Mouse (Mus musculus) MEL (cell line): Measurements from ENCODE around the gene Arhgap24. TPM values are rescaled to one million over a fixed set of nuclear protein-coding genes. Genes with fewer than 3 reads are reported as not detected.

Source experiments
- DNase-seq: peaks from one replicate; pipeline ENCODE4 v3.0.0; 2011; ENCODE audit warnings: low read depth, low spot score
- H3K27ac ChIP-seq: 2 replicates; pipeline ENCODE4 v1.5.1; 2012; ENCODE audit warnings: low read depth, mild to moderate bottlenecking, control low read depth, low read length, moderate library complexity; ENCODE audit not compliant: control insufficient read depth
- H3K27me3 ChIP-seq, 2 experiments: fragments of 150-350 bp in 1 of 2; sonication (generic) in 1 of 2; 2 replicates each; pipeline ENCODE4 v1.6.1; 2012; ENCODE audit warnings: low read length in 2 of 2, mild to moderate bottlenecking in 2 of 2, improper control_type of control experiment in 1 of 2, moderate library complexity in 1 of 2; ENCODE audit not compliant: insufficient read depth in 2 of 2, control insufficient read depth in 1 of 2
- H3K36me3 ChIP-seq, 2 experiments: 2 replicates each; pipeline ENCODE4 v1.6.1; 2012 to 2014; ENCODE audit warnings: low read length in 2 of 2, improper control_type of control experiment in 1 of 2, inconsistent platforms in 1 of 2, mild to moderate bottlenecking in 1 of 2; ENCODE audit not compliant: insufficient read depth in 2 of 2, control insufficient read depth in 1 of 2
- H3K4me1 ChIP-seq, 2 experiments: fragments of 150-350 bp in 1 of 2; sonication (generic) in 1 of 2; 2 replicates each; pipeline ENCODE4 v1.6.1; 2012; ENCODE audit warnings: low read length in 2 of 2, improper control_type of control experiment in 1 of 2, mild to moderate bottlenecking in 1 of 2; ENCODE audit not compliant: insufficient read depth in 2 of 2, control insufficient read depth in 1 of 2
- H3K4me3 ChIP-seq, 2 experiments: fragments of 150-350 bp in 1 of 2; sonication (generic) in 1 of 2; 2 replicates each; pipeline ENCODE4 v1.5.1; 2012; ENCODE audit warnings: low read depth in 2 of 2, low read length in 2 of 2, mild to moderate bottlenecking in 2 of 2, moderate library complexity in 2 of 2, control low read depth in 1 of 2, improper control_type of control experiment in 1 of 2; ENCODE audit not compliant: control insufficient read depth in 1 of 2, insufficient read depth in 1 of 2
- H3K79me2 ChIP-seq: 2 replicates; pipeline ENCODE4 v1.6.1; 2012; ENCODE audit warnings: mild to moderate bottlenecking, low read length, moderate library complexity; ENCODE audit not compliant: control insufficient read depth, poor library complexity, insufficient read depth
- H3K9ac ChIP-seq: 2 replicates; pipeline ENCODE4 v1.6.1; 2012; ENCODE audit warnings: low read depth, mild to moderate bottlenecking, control low read depth, low read length, moderate library complexity; ENCODE audit not compliant: control insufficient read depth, poor library complexity, severe bottlenecking
- H3K9me3 ChIP-seq: fragments of 150-350 bp; sonication (generic); replicated peaks from 2 replicates; pipeline ENCODE4 v1.6.1; 2012; ENCODE audit warnings: mild to moderate bottlenecking, low read length, improper control_type of control experiment, moderate library complexity; ENCODE audit not compliant: insufficient read depth
- BHLHE40 ChIP-seq: IDR thresholded peaks from 2 replicates; pipeline ENCODE4 v1.6.1; 2012; ENCODE audit warnings: low read depth, mild to moderate bottlenecking, inconsistent platforms, low read length, improper control_type of control experiment, borderline replicate concordance
- CHD2 ChIP-seq: IDR thresholded peaks from 2 replicates; pipeline ENCODE4 v1.6.1; 2011; ENCODE audit warnings: low read length, improper control_type of control experiment
- CTCF ChIP-seq, 3 experiments: IDR thresholded peaks in 2 of 3; conservative IDR thresholded peaks in 1 of 3; 2 replicates each; pipeline ENCODE4 v1.5.1; 2011 to 2012; ENCODE audit warnings: low read length in 3 of 3, low read depth in 2 of 3, mild to moderate bottlenecking in 2 of 3, improper control_type of control experiment in 1 of 3, inconsistent platforms in 1 of 3, mixed read lengths in 1 of 3, moderate library complexity in 1 of 3; ENCODE audit not compliant: control insufficient read depth in 1 of 3, insufficient read depth in 1 of 3, poor library complexity in 1 of 3, severe bottlenecking in 1 of 3
- ELF1 ChIP-seq: IDR thresholded peaks from 2 replicates; pipeline ENCODE4 v1.6.1; 2014; ENCODE audit warnings: low read depth, mild to moderate bottlenecking, inconsistent platforms, low read length, improper control_type of control experiment, moderate library complexity
- EP300 ChIP-seq, 2 experiments: IDR thresholded peaks; 2 replicates each; pipeline ENCODE4 v1.6.1; 2011; ENCODE audit warnings: improper control_type of control experiment in 2 of 2, low read length in 2 of 2, low read depth in 1 of 2, mild to moderate bottlenecking in 1 of 2
- ETS1 ChIP-seq: IDR thresholded peaks from 2 replicates; pipeline ENCODE4 v1.6.1; 2012; ENCODE audit warnings: low read depth, mild to moderate bottlenecking, inconsistent platforms, low read length, improper control_type of control experiment, moderate library complexity
- GABPA ChIP-seq: IDR thresholded peaks from 2 replicates; pipeline ENCODE4 v1.6.1; 2012; ENCODE audit warnings: low read depth, mild to moderate bottlenecking, inconsistent platforms, low read length, improper control_type of control experiment, moderate library complexity
- GATA1 ChIP-seq: IDR thresholded peaks from 2 replicates; pipeline ENCODE4 v1.6.1; 2011; ENCODE audit warnings: low read depth, low read length, improper control_type of control experiment
- HCFC1 ChIP-seq: IDR thresholded peaks from 2 replicates; pipeline ENCODE4 v1.6.1; 2012; ENCODE audit warnings: low read depth, mild to moderate bottlenecking, inconsistent platforms, low read length, improper control_type of control experiment, moderate library complexity
- JUND ChIP-seq: IDR thresholded peaks from 2 replicates; pipeline ENCODE4 v1.6.1; 2011; ENCODE audit warnings: low read depth, mild to moderate bottlenecking, improper control_type of control experiment, low read length
- MAX ChIP-seq: IDR thresholded peaks from 2 replicates; pipeline ENCODE4 v1.6.1; 2011; ENCODE audit warnings: low read length, improper control_type of control experiment
- MXI1 ChIP-seq: IDR thresholded peaks from 2 replicates; pipeline ENCODE4 v1.6.1; 2011; ENCODE audit warnings: mild to moderate bottlenecking, low read depth, low read length, improper control_type of control experiment
- MYB ChIP-seq: IDR thresholded peaks from 2 replicates; pipeline ENCODE4 v1.6.1; 2011; ENCODE audit warnings: mild to moderate bottlenecking, low read depth, low read length, improper control_type of control experiment
- NRF1 ChIP-seq: IDR thresholded peaks from 2 replicates; pipeline ENCODE4 v1.6.1; 2014; ENCODE audit warnings: low read depth, mild to moderate bottlenecking, inconsistent platforms, low read length, improper control_type of control experiment, moderate library complexity; ENCODE audit not compliant: poor library complexity, insufficient read depth, severe bottlenecking
- POLR2AphosphoS5 ChIP-seq: IDR thresholded peaks from 2 replicates; pipeline ENCODE4 v1.6.1; 2012; ENCODE audit warnings: low read depth, borderline replicate concordance, mild to moderate bottlenecking, inconsistent platforms, low read length, moderate library complexity, mixed read lengths
- RAD21 ChIP-seq: IDR thresholded peaks from 2 replicates; pipeline ENCODE4 v1.6.1; 2011; ENCODE audit warnings: mild to moderate bottlenecking, low read depth, low read length, improper control_type of control experiment
- RCOR1 ChIP-seq: IDR thresholded peaks from 2 replicates; pipeline ENCODE4 v1.6.1; 2012; ENCODE audit warnings: low read depth, mild to moderate bottlenecking, inconsistent platforms, low read length, improper control_type of control experiment
- SIN3A ChIP-seq: IDR thresholded peaks from 2 replicates; pipeline ENCODE4 v1.6.1; 2012; ENCODE audit warnings: low read length, improper control_type of control experiment, inconsistent platforms
- SMC3 ChIP-seq: IDR thresholded peaks from 2 replicates; pipeline ENCODE4 v1.6.1; 2011; ENCODE audit warnings: low read depth, low read length, improper control_type of control experiment
- TCF12 ChIP-seq: IDR thresholded peaks from 2 replicates; pipeline ENCODE4 v1.6.1; 2014; ENCODE audit warnings: low read depth, mild to moderate bottlenecking, inconsistent platforms, low read length, improper control_type of control experiment, moderate library complexity
- UBTF ChIP-seq: IDR thresholded peaks from 2 replicates; pipeline ENCODE4 v1.6.1; 2012; ENCODE audit warnings: low read depth, mild to moderate bottlenecking, inconsistent platforms, low read length, improper control_type of control experiment, moderate library complexity, borderline replicate concordance; ENCODE audit not compliant: insufficient read depth
- ZC3H11A ChIP-seq: IDR thresholded peaks from 2 replicates; pipeline ENCODE4 v1.6.1; 2012; ENCODE audit warnings: low read depth, mild to moderate bottlenecking, inconsistent platforms, low read length, improper control_type of control experiment
- ZKSCAN1 ChIP-seq: IDR thresholded peaks from 2 replicates; pipeline ENCODE4 v1.6.1; 2012; ENCODE audit warnings: low read depth, mild to moderate bottlenecking, inconsistent platforms, low read length, improper control_type of control experiment, moderate library complexity
- ZMIZ1 ChIP-seq: IDR thresholded peaks from 2 replicates; pipeline ENCODE4 v1.6.1; 2012; ENCODE audit warnings: low read depth, mild to moderate bottlenecking, inconsistent platforms, low read length, improper control_type of control experiment, moderate library complexity
- ZNF384 ChIP-seq: IDR thresholded peaks from 2 replicates; pipeline ENCODE4 v1.6.1; 2012; ENCODE audit warnings: low read depth, mild to moderate bottlenecking, inconsistent platforms, low read length, improper control_type of control experiment
- polyA plus RNA-seq, 2 experiments: library from polyadenylated mRNA; stranded (reverse) in 1 of 2; unstranded in 1 of 2; fragments of >175 nt in 1 of 2; fragments of >200 nt in 1 of 2; gene quantifications; 2 replicates each; pipeline versions ENCODE4 v1.2.1 to v1.2.4; 2012; ENCODE audit warnings: low replicate concordance in 2 of 2, low read depth in 1 of 2; ENCODE audit not compliant: insufficient read length in 2 of 2, insufficient read depth in 1 of 2, missing spikeins in 1 of 2
- total RNA-seq: library from RNA; depleted of rRNA; stranded (reverse); fragments of 300-350 nt; gene quantifications from 2 replicates; pipeline ENCODE4 v1.2.3, GENCODE M21; 2012

Arhgap24 gene
- total and polyA plus RNA-seq, 3 experiments = not detected

DNA sequence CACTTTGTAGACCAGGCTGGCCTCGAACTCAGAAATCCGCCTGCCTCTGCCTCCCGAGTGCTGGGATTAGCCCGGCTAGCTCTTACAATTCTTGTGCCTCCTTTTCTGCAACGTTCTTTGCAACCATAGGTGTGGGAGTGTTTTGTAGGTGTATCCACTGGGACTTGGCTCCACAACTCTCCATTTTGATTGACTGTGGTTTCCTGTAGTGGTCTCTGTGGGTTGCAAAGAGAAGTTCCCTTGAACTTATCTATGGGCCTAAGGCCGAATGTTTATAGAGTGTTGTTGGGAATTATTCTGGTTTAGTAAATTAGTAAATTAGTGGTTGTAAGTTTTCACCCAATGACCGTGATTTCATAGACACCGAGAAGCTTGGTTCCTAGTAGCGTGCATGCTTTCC is 33.8 kb upstream of the Arhgap24 start:
- no peaks in the 10 kb centered on the region for H3K36me3 ChIP-seq
- no peaks in the 10 kb centered on the region for H3K79me2 ChIP-seq
- no peaks in the 10 kb centered on the region for H3K9me3 ChIP-seq
- DNase-seq = no peak
- no peak overlapping the region for H3K4me3 ChIP-seq
- H3K4me1 ChIP-seq = no peaks in the 10 kb centered on the region
- TF ChIP-seq MXI1 = no peak
- no peak for TF ChIP-seq HCFC1
- no peak overlapping the region for H3K9ac ChIP-seq
- no peak overlapping the region for H3K27ac ChIP-seq
- no peaks in the 10 kb centered on the region for H3K27me3 ChIP-seq

GRCm38 (mm10) chr5:102450897-102451296 is 30.3 kb upstream of the Arhgap24 start:
- H3K9ac ChIP-seq = no peak overlapping the region

GRCm38 (mm10) chr5:102452079-102452797 is 29.0 kb upstream of the Arhgap24 start:
- Histone ChIP-seq H3K9ac (no peak overlapping the region), H3K79me2 (no peaks in the 10 kb centered on the region), H3K4me1 (no peaks in the 10 kb centered on the region), H3K27me3 (no peaks in the 10 kb centered on the region), H3K36me3 (no peaks in the 10 kb centered on the region), H3K27ac (no peak overlapping the region), H3K9me3 (no peaks in the 10 kb centered on the region), H3K4me3 (no peak overlapping the region)
- TF ChIP-seq MAX (no peak), CHD2 (no peak), RCOR1 (no peak), MYB (no peak), SMC3 (no peak), TCF12 (no peak), POLR2AphosphoS5 (no peak), RAD21 (no peak), UBTF (no peak), GABPA (no peak), BHLHE40 (no peak), JUND (no peak), ZC3H11A (no peak), SIN3A (no peak), ZMIZ1 (no peak), ZKSCAN1 (no peak), ZNF384 (no peak), EP300 (IDR thresholded peaks at IDR 0.05; ENCODE audit: low read depth in 1 of 2, low read length in 2 of 2) (no peak), GATA1 (no peak)
- no peak for DNase-seq

More at GRCm38 (mm10) chr5:102450897-102451296, 30.3 kb upstream of the Arhgap24 start:
- Histone ChIP-seq H3K27me3 (no peaks in the 10 kb centered on the region), H3K4me3 (no peak overlapping the region), H3K79me2 (no peaks in the 10 kb centered on the region), H3K36me3 (no peaks in the 10 kb centered on the region), H3K4me1 (no peaks in the 10 kb centered on the region), H3K27ac (no peak overlapping the region), H3K9me3 (no peaks in the 10 kb centered on the region)
- no peak for TF ChIP-seq GABPA
- TF ChIP-seq ZNF384 = no peak
- TF ChIP-seq ZKSCAN1 = no peak
- TF ChIP-seq NRF1 = no peak
- no peak for TF ChIP-seq MAX
- no peak for TF ChIP-seq ETS1
- no peak for TF ChIP-seq CTCF (IDR thresholded peaks at IDR 0.05 in 2 of 3, conservative IDR thresholded peaks at IDR 0.05 in 1 of 3; ENCODE audit: control insufficient read depth in 1 of 3, insufficient read depth in 1 of 3, low read depth in 2 of 3, low read length in 3 of 3, poor library complexity in 1 of 3, severe bottlenecking in 1 of 3)
- TF ChIP-seq ELF1 = no peak
- no peak for DNase-seq
